Mouse (Mus musculus): ENCODE data around the gene Mettl8.

DNA sequence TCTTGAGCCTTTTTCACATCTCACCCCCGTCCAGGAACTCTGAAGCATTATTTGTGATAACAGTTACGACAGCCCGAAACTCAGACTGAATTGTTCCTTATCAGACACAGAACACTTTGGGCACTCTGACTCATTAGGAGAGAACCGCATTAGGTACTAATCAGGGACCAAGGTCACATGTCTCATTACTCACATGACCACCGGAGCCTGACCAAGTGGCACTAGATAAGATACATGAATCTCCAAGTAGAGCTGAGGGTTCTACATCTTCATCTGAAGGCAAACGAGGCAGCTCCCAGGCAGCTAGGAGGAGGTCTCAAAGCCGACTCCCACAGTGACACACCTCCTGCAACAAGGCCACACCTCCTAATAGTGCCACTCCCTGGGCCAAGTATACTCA, 40.8 kb upstream of the Mettl8 start:
- TF ChIP-seq CHD2 (IDR thresholded peaks at IDR 0.05; ENCODE audit: low read depth, low read length) (no peak), ZNF384 (IDR thresholded peaks at IDR 0.05; ENCODE audit: low read depth, low read length) (no peak), MAFK (IDR thresholded peaks at IDR 0.05; ENCODE audit: insufficient read depth, low read depth, low read length) (no peak), HCFC1 (IDR thresholded peaks at IDR 0.05; ENCODE audit: borderline replicate concordance, insufficient read depth, low read length) (no peak), ZC3H11A (IDR thresholded peaks at IDR 0.05; ENCODE audit: borderline replicate concordance, low read depth, low read length) (no peak)
